Mouse (Mus musculus) cortical plate, adult 2 months (tissue): ENCODE measurements around the gene Tmem131.

Experiments used
- CTCF ChIP-seq: fragments of 200-500 bp; IDR thresholded peaks from 2 replicates; pipeline ENCODE4 v1.5.1; 2011; ENCODE audit warnings: mild to moderate bottlenecking, control low read depth, low read length; ENCODE audit not compliant: insufficient read depth; ENCODE audit errors: extremely low read depth
- POLR2A ChIP-seq: fragments of 200-500 bp; IDR thresholded peaks from 2 replicates; pipeline ENCODE4 v1.6.1; 2011; ENCODE audit warnings: mild to moderate bottlenecking, low read length, control low read depth; ENCODE audit not compliant: insufficient read depth; ENCODE audit errors: extremely low read depth

DNA sequence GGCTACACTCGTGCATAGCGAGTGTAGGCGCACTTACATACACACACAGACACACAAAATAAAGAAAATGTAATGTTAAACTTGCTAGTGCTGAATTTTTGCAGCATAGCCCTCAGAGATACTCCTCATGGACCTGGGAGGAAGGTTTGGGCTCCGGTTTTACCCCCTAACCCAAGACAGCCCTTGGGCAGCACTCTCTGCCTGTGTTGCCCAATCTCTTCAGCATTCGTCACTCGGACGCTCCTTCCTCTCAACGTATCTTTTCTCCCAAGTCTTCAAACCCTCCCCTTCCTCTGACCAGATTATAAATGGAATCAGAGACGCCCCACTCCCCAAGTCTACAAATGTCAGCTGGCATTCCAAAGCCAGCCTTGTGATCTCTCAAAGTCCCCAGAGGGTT is 200.4 kb downstream of the Tmem131 start:
- TF ChIP-seq POLR2A (no peak), CTCF (no peak)
